Mouse (Mus musculus) thymus, postnatal 14 days (tissue): ENCODE data around the gene Wdr89.

Experiments used
- DNase-seq: peaks from one replicate; pipeline ENCODE4 v3.0.0; 2021

Gene Wdr89

GRCm38 (mm10) chr12:75599490-75599889 lies 69.8 kb downstream of the Wdr89 start:
- DNase-seq: no peak

GRCm38 (mm10) chr12:75598988-75599387 lies 70.3 kb downstream of the Wdr89 start:
- DNase-seq: no peak

DNA sequence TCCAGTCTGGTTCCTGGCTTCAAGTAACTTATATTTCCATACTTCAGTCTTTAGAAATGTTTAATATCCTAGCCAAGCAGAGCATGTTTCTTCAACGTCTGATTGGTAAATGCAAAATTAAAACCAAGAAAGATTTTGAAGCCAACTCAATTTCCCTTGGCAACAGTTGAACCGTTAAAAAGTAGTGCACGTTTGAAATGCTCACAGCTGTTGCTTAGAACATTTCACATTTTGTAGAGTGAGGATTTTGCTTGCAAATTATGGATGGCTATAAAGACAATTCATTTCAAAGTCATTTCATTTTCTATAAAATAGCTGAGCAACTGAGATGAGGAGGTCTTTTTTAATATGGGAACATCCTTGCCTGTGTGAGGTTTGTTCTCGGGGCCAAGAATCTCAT lies 71.6 kb downstream of the Wdr89 start:
- DNase-seq: no peak

- DNase-seq: peak; percentile 99
These were observed 73.0 kb downstream of the Wdr89 start, which contains the start of gene Ppp2r5e for GRCm38 (mm10) chr12:75596154-75597002. TSS of gene Ppp2r5e (minus strand) at chr12:75596245.

DNA sequence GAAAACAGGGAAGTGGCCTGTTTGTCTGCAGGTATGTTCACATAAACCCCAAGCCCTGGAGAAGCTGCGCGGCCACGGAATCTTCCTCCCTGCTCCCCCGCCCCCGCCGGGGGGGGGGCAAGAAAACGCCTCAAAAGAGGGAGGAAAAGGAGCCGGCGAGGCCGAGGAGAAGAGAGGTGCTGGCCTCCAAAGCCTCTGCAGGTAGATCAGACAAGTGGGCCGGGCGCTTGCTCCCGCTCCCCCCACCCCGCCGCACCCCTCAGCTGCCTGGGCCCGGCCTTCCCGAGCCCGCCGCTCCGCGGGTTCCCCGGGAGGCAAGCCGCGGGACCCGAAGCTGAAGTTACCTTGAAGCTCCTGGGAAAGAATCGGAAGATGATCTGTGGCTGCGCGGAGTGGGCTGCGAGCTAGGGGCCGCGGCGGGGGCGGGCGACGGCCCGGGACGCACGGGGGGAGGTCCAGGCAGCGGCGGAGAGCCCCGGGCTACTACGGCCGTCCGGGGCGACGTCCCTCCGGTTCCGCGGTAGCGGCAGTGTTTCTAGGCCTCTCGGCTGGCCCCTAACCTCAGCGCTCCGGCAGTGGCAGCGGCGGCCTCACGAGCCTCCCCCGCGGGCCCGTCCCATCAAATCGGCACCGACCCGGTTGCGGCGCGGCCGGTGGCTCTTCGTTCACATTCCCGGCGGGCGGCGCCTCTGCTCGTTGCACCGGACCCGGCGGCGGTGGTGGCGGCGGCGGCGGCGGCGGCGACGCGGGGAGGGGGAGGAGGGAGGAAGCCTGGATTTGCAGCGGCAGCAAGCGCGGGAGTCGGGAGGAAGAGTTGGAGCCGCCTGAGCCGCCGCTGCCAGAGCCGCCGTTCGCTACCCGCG lies 73.8 kb downstream of the Wdr89 start:
- DNase-seq: peak; percentile 58

- DNase-seq: no peak
These were observed 74.9 kb downstream of the Wdr89 start for GRCm38 (mm10) chr12:75594404-75594803.

GRCm38 (mm10) chr12:75593817-75594216 lies 75.5 kb downstream of the Wdr89 start:
- no peak for DNase-seq

- no peak for DNase-seq
These were observed 81.8 kb downstream of the Wdr89 start for GRCm38 (mm10) chr12:75587501-75587900.

DNA sequence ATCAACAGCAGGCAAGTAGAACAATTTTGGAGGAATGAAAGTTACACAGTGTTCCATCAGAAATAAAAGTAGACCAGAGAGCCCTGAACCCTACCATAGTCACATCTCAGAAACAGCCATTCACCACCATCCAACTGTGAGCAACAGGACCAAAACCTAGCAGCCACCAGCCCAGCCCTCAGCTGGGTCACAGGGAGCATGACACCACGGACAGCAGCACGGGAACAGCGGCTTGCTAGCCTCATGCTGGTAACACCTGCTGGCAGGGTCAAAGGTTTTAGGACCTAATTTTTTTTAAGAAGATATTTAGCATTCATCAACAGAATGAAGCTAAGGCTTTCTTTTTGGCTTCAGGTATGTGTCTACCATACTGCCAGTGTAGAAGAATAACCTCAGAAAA lies 85.6 kb downstream of the Wdr89 start:
- DNase-seq: no peak
